Mouse (Mus musculus): Measurements from ENCODE around the gene Man2b2.

DNA sequence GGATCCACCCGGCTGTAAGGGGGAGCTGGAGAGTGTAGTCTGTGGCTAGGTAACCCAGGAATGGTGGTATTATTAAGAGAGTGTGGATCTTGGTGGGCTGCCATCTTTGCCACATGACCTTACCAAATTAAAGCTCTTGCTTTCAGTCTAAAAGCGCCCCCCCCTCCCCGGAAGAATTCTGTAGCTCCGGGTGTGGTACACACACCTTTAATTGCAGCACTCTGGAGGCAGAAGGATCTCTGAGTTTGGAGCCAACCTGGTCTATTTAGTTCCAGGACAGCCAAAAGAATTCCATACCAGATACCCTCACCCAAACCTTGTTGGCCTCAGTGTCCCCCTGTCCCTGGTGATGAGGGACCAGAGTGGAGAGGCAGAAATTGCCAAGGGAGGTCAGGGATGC lies 48.3 kb upstream of the Man2b2 start:
- TF ChIP-seq CTCF (IDR thresholded peaks at IDR 0.05; ENCODE audit: borderline replicate concordance, insufficient read depth, low read depth, low read length): no peak
- no peak for TF ChIP-seq POLR2A (IDR thresholded peaks at IDR 0.05; ENCODE audit: borderline replicate concordance, insufficient read depth, low read length)
